Mouse (Mus musculus) spleen, postnatal 4 days (tissue): ENCODE results near the gene Sorbs1.
A peak's percentile ranks its signal among the peaks of the same experiment; 100 is the strongest.

Experiments
- DNase-seq, 2 experiments: peaks; one replicate each; pipeline ENCODE4 v3.0.0; 2022; ENCODE audit warnings: low spot score in 2 of 2

Gene Sorbs1

DNA sequence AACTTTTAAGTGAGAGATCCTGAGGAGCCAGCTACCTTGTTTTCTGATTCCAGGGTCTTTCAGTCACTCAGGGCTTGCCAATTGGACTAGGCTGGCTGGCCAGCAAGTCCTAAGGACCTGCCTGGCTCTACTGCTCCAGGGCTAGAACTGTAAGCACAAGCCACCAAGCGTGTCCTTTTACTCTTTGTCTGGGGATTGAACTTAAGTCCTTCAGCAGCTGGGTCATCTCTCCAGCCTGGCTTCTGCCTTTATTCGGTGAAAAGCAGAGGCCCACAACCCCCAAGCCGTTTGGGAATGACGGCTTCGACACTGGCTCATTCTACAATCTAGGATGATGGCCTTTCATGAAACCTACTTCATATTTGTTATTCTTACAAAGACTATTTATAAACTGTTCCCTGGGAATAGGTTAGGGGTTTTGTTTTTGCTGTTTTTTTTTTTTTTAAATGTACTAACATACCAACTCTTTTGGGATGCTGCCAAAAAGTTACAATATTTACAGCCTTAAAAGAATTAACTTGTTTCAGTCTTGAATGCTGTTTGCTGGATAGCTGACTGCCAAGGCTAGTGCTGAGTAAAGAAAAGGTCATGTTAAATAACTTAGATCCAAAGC is 167.2 kb downstream of the Sorbs1 start:
- no peak for DNase-seq

DNA sequence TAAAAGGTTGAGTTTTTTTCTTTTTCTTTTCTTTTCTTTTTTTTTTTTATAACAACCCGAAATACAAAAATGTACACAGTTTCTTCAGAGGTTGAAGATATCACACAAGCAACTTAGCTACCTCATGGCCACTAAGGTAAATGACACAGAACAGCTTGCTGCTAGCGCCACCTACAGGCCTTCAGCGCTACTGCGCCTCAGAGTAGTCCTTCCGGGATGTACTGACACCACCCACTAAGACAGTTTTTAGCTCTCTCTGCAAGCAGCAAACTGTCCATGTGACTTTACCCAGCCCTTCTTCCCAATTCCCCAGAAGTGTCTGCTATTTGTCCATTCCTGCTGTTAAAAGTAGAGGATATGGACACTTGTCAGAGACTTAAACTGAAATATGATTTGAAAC is 167.9 kb downstream of the Sorbs1 start:
- DNase-seq = peak; percentile 52 to 82

DNA sequence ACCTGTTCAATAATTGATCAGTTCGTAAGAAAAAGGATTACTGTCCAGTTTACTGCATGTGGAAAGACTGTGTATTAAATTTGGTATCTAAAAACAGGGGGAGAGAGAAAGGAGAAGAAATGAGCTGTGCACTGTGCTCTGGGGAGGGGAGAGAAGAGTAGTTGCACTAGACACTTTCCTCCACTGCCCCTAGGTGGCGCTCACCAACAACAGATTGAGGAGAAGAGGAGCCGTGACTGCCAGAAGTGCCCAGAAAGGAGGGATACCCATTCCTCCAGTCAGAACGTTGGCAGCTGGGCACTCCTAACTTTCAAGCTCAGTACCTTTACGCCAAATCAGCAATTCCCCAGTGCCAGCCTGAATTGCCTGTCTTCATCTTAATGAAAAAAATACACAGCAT is 170.6 kb downstream of the Sorbs1 start:
- peak; percentile 74 to 91 for DNase-seq

DNA sequence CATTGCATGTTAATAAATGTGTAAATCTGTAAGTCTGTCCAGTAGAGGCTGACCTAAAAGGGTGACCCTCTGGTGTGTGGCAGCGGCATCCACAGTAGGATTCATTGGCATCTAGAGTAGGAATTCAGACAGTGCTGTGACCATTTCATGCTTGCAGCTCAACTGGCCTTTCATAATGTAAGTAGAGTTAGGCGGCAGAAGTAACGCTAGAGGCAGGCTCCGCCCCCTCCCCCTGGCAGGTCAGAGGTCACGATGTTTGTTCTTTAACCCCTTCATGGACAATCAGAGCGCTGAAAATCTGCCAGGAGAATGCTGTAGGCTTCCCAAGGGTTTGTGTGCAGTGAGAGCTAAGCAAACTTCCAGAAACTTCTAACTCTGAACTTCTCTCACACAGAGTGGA is 172.4 kb downstream of the Sorbs1 start:
- no peak for DNase-seq

DNA sequence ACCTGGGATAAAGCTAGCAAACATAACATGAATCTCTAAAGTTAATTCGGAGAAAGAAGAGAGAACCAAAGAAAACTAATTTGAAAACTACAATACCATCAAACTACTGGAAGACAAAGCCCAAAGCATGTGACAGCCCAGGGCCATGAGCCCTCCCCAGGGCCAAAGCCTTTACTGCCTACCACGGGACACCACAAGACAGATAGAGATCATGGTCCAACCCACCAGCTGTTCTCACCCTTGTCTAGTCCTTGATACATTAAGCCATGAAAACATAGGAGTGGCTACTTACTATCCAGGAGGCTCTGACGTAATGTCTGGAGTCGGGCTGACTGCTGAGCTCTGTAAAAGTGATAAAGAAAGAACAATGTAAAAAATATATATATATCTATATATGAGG is 176.9 kb downstream of the Sorbs1 start:
- DNase-seq = no peak

DNA sequence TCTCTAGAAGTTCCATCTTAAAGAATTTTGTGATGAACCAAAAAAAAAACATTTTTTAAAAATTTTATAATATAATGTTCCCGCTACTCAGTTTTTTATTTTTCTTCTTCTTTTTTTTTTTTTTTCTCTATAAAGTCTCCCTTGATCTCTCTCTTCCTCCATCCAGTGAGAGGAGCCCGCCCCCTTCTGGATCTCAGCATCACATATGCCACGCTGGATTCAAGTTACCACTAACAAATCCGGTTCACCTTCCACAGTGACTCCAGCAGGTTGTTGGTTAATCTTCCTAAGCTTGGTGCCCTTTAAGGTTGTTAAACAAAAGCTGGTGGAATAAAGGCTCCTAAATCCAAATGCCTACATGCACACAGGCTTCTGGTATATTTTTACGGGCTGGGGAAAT is 179.7 kb downstream of the Sorbs1 start:
- DNase-seq = no peak

DNA sequence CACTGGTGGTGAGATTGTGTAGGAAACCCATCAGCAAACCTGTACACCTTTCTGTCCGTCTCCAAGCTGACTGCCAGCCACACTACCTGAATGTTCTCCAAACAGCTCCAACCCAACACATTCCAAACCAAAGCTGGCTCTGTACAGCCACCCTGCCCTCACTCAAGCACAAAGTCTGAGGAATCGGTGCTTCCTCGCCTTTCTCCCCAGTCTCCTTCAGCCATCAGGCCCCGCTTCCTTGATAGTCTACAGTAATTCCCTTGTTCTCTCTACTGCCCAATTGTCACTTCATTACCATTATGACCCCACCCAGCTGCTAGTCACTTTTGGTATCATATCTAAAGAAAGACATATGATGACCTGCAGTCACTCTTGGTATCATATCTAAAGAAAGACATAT is 180.5 kb downstream of the Sorbs1 start:
- DNase-seq = no peak

DNA sequence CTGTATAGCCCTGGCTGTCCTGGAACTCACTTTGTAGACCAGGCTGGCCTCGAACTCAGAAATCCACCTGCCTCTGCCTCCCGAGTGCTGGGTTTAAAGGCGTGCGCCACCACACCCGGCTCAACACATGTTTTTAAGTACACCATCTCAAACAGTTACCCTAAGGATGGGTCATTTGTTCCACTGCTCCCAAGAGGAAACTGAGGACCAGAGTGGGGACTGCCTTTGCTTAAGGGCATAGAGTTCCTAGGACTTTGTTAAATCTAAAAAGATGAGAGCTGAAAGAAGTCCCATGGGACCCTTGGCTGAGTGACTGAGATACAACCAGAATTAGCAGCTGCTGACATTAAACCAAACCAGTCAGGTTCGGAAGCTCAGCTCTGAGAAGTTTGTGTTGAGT is 181.3 kb downstream of the Sorbs1 start:
- no peak for DNase-seq

DNA sequence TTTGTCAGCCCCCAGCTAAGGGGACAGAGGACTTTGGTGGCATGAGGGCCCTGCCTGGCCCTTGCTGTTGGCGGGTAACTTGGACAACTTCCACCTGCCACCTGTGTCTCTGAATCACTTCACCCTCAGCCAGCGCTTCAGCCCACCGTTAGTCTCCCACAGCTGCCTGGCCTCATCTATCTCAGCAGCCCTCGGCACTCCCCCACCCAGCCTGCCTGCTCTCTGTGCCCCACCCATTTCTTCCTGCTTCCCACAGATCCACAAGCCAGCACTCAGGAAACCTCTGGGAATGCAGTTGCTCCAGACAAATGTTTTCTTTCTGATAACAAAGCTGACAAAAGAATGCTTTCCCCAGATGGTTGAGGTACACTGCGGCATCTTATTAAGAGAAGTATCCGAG is 181.7 kb downstream of the Sorbs1 start:
- no peak for DNase-seq

DNA sequence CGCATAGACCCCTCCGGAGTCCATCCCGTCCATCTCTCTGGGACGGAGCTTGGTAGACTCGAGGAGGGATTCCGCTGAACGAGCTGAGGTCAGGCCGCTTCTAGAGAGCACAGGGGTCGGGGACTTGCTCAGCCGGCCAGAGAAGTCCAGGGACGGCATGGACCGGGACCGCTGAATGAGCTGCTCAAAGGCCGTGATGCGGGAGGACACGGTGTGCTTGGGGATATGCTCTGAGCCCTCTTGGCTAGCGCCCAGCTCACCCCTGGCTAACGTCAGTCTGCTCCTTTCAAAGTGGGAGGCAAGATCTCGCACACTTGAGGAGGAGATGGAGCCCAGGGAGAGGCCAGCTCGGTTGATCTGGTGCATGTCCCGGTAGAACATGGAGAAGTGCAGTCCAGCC is 187.5 kb downstream of the Sorbs1 start:
- DNase-seq = no peak

DNA sequence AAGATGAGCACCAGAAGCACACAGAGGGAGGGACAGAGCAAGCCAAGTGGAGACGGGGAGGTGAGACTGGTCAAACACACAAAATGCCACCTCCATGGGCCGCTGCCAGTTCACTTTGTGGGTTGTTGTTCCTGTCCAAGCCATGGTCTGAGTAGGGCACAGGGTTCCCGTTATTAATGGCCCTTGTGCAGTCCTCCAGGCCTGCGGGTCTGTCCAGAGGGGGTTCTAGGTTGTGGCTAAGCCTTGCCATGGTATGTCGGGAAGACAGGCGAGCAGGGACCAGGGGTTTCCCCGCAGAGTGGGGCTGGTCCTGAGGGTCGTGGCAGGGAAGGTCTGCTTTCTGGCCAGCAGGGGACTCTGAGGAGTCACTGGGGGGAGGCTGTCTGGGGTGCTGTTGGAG is 188.2 kb downstream of the Sorbs1 start:
- no peak for DNase-seq

DNA sequence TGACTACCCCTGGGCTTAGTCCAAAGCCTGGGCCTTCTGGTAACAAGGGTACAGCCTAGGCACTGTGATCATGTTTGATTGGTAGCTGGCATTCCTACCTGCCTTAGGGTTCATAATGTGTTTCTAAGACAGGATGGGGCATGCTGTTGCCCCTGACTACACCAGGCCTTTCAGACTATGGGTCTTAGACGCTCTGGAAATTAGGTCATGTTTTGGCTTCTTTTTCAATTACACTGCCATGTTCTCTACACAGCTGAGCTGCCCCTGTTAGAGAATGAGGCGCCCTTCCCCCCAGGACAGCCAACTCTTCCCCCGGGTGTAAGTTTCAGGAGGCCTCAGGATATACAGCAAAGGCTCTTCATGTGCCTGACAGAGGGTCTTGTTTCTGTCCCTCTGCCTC is 191.4 kb downstream of the Sorbs1 start:
- DNase-seq = no peak

DNA sequence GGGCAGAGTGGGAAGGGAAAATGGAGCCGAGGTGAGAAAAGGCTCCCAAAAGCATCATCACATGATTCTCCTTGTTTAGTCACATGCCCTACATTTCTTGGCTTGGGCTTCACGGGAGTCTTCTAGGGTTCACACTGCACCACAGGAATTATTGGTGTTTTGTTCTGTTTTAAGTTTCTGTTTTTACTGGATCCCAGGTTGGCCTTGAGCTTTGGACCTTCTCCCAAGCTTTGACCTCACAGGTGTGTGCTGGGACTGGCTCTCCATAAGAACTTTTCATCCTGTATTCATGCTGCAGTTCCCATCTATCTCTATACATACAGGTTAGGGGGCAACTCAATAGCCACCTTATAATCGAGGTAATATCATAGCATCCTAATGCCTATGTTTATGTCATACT is 194.4 kb downstream of the Sorbs1 start:
- DNase-seq = no peak

DNA sequence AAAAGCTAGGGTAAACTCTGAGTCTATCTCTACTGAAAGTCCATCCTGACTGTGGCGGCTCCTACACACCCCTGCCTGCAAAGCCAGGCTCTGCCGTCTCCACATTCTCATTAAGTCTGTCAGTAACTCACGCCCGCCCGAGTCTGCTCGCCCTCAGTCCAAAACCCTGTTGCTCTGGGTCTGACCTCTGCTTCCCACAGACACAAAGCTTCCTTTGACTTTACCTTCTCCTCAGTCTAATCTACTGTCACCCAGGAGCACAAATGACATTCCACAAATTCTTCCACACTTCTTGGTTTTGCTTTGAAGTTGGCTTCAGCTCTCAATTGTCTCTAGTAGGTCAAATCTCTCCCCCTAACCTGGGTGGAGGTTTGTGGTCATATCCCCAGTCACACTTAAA is 195.1 kb downstream of the Sorbs1 start:
- DNase-seq = no peak

DNA sequence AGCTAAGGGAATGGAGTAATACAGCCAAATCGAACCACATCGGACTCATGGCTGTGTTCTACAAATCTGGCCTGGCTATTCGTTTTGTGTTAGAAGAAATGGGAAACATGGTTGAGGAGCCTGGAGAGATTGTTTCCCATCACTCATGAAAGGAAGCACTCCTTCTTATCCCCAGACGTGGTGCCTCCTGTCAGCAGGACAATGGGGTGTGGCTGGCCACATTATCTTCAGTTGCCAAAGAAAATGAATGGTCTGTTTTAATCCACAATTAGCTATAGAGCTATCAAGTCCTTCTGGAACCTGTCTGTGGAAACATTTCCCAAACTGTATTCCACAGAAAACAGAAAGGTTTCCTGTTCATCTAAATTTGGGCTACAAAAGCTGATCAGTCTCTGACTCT is 196.6 kb downstream of the Sorbs1 start:
- no peak for DNase-seq

DNA sequence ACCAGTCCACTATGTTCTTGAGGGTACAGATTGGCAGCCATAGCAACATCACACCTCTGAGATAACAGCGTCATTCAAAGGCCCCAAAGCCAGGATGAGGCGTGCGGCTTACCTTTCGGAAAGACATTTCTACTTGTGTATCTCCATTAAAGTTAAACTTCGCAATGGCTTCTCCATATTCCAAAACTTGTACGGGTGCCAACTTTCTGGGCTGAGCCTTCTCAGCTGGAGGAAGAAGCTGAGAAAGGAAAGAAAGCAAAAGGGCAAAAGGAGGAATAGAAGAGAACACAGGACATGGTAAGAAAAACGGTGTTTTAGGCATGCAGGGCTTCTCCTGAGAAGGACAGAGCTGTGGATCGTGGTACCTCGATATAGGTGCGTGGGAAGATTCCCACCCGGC is 199.3 kb downstream of the Sorbs1 start:
- DNase-seq = no peak

DNA sequence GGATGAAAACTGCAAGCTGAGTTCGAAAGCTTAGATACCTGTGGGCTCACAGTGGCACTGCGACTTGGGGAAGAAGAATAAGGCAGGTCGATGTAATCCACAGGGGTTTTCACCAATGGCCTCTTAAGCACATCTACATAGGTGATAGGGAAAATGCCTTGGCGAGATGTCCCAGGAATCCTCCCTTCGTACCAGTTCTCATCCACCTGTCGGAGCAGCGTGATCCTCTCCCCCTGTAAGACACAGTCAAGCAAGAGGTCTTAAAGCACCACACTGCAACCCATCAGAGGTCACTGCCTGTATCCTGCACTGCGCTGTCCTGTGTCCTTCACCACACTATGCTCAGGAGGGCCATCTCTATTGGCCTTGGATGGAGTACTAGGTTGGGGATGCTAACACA is 201.9 kb downstream of the Sorbs1 start:
- DNase-seq = no peak

DNA sequence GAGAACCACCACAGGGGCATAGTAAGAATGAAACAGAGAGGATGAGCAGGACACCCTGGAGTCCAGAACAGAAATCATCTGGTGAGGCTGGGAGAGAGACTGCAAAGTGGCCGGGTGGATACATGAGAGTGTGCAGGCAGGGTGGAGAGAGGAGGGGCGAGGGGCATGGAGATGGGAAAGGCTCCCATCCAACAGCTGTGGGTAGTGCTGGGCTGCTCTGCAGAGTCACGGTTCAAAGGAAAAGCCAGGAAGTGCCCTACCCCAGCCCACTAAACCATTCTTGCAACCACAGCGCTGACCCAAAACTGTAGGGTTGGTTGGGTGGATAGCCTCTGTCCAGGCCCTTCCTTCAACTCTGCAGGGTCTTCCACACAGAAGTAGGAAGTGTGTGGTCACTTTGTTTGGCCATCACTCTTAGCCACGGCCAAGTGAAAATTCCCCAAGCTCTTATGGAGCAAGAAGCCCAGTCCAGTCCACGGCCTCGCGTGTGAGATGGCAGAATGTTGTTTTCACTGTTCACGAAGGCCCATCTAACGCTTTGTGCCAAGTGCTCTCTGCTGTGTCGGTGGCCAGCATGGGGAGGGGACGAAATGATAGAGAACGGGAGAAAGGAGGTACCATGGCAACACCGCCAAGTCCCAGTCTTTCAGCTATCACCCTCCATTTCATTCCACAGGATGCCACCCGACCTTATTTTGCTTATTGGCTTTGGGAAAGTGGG is 203.0 kb downstream of the Sorbs1 start:
- no peak for DNase-seq

DNA sequence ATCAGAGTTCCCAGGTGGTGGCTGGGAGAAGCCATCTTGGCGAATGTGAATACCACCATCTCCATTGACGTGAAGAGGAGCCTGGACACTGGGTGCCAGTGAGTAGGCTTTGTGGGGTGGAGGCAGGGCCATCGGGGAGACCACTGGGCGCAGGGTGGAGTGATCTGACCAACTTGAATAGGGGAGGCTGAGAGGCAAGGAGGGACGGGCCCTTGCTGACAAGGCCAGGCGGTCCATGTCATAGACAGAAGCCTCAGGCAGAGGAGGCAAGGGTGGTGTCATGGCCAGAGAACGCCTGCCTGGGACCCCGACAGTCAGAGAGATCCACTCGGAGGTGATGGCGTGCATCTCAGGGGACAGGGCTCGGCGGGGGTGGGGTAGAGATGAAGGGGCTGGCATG is 203.7 kb downstream of the Sorbs1 start:
- no peak for DNase-seq

DNA sequence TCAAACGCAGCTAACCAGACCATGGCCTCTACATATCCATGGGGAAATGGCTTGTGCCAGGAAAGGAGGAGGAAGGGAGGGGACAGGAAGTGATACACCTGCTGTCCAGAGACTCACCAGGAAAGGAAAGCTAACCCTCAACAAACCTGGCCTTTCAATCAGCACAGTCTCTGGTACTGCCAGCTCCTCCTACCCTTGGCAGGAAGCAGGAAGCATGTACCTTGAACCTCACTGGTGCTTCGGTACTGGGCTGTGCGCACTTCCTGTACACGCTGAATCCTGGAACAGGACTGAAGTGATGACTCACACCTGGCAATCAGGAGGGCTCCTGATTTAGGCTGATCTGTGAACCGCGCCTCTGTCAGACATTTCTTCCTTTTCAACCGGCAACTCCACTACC is 206.0 kb downstream of the Sorbs1 start:
- no peak for DNase-seq

DNA sequence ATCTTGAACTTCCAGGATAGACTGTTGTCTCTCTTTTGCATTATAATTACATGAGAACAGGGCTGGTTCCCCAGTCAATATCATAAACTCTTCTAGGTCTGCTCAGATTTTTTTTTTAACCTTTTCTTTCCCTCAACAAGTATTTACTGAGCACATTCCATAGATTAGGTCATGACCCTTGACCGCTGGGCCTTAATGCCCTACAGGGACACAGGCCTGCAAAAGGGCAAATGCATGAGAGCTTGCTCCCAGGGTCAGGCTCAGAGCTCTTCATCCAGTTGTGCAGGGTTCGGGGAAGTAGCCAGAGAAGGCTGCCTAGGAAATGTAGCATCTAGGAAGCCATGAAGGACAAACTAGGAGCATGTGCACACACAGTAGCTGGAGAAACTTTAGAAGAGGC is 206.9 kb downstream of the Sorbs1 start:
- no peak for DNase-seq

DNA sequence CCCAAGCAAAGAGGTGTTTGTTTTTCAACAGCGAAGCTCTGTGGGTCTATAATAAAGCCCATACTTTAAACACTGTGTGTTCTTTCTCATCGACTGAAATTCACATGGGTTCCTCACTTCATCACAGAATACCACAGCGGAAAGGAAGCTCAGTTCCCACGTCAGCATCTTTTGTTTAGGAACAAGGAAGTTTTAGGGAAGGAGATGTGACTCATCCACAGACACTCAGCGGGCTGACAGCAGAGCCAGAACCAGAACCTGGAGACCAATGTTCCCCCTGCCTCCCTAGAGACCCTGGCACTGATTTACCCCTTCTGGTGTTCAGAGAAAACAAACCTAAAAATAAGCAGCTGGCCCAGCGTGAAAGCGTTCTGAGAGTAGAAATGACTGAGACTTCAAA is 208.1 kb downstream of the Sorbs1 start:
- DNase-seq = no peak

DNA sequence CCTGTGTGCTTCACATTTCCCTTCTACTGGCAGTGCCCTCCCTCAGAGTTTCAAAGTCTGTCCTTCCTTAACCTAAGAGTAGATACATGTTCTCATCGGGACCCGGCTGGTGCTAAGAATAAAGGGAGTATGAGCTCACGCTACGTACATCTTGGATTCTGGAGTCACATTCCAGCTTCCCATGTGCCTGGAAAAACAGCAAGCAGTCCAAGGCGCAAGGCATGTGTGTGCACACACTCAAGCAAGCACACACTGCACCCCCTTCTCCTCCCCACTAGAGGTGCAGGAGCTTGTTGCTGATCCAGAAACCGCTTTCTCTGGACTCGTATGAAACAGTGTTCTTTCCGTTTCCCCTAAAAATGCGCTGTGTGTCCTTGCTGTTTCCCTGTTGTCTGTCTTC is 210.7 kb downstream of the Sorbs1 start:
- no peak for DNase-seq

DNA sequence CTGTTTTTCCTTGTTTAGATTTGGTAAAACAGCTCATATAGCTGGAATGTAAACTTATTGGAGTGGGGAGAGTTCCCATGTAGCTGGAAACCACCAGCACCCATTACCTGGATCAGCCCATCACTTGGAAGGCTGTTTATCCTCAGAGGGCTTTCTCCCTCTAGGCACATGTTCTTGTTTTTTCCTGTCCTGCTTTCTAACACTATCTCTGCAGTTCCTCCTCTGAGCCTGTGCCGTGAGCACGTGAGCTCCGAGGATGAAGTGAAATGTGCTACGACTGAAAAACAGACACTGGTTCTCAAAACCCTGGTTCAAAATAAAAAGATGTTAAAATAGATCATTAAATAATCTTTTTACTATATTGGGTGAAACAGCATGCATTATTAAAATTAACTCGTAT is 211.1 kb downstream of the Sorbs1 start:
- DNase-seq = no peak
